Mouse (Mus musculus) lung, postnatal 25 days (tissue): ENCODE results near the gene Mrln.

Experiments used
- DNase-seq: peaks from one replicate; pipeline ENCODE4 v3.0.0; 2022; ENCODE audit warnings: low spot score

Mrln gene

GRCm38 (mm10) chr10:70204505-70205399 lies at the start of gene Mrln:
TSS of gene Mrln (plus strand) at chr10:70204664.
- no peak for DNase-seq

- peak; percentile 25 for DNase-seq
Measured at GRCm38 (mm10) chr10:70156431-70157165, 47.9 kb upstream of the Mrln start.

GRCm38 (mm10) chr10:70159651-70160320 lies 44.7 kb upstream of the Mrln start:
- no peak for DNase-seq

GRCm38 (mm10) chr10:70160811-70161210 lies 43.7 kb upstream of the Mrln start:
- DNase-seq = no peak

GRCm38 (mm10) chr10:70161504-70161903 lies 43.0 kb upstream of the Mrln start:
- no peak for DNase-seq

- no peak for DNase-seq
Measured at GRCm38 (mm10) chr10:70163681-70164080, 40.8 kb upstream of the Mrln start.

- peak; percentile 20 for DNase-seq
Measured at GRCm38 (mm10) chr10:70165877-70166276, 38.6 kb upstream of the Mrln start.

- peak; percentile 24 for DNase-seq
Measured at GRCm38 (mm10) chr10:70166427-70166826, 38.0 kb upstream of the Mrln start.

GRCm38 (mm10) chr10:70167625-70168024 lies 36.8 kb upstream of the Mrln start:
- DNase-seq = no peak

- no peak for DNase-seq
Measured at GRCm38 (mm10) chr10:70168396-70168795, 36.1 kb upstream of the Mrln start.

- no peak for DNase-seq
Measured at GRCm38 (mm10) chr10:70169044-70169443, 35.4 kb upstream of the Mrln start.

- peak; percentile 63 for DNase-seq
Measured at GRCm38 (mm10) chr10:70173314-70173713, 31.1 kb upstream of the Mrln start.

GRCm38 (mm10) chr10:70174494-70175190 lies 29.8 kb upstream of the Mrln start:
- DNase-seq = no peak

GRCm38 (mm10) chr10:70180727-70181126 lies 23.7 kb upstream of the Mrln start:
- no peak for DNase-seq

- no peak for DNase-seq
Measured at GRCm38 (mm10) chr10:70181279-70181972, 23.0 kb upstream of the Mrln start.

GRCm38 (mm10) chr10:70183210-70184080 lies 21.0 kb upstream of the Mrln start:
- peak; percentile 67 for DNase-seq

- DNase-seq = no peak
Measured at GRCm38 (mm10) chr10:70186136-70186535, 18.3 kb upstream of the Mrln start.

GRCm38 (mm10) chr10:70186586-70186985 lies 17.9 kb upstream of the Mrln start:
- no peak for DNase-seq

- DNase-seq = no peak
Measured at GRCm38 (mm10) chr10:70189864-70190263, 14.6 kb upstream of the Mrln start.

- DNase-seq = no peak
Measured at GRCm38 (mm10) chr10:70194283-70194682, 10.2 kb upstream of the Mrln start.
